Mouse (Mus musculus) erythroblast, adult 5-6 weeks (primary cell): ENCODE data around the gene Mrps27. TPM values are rescaled to one million over a fixed set of nuclear protein-coding genes. Genes with fewer than 3 reads are reported as not detected.
"Not testable (repeated sequence)": the region's sequence is repeated elsewhere in the genome, so short reads cannot be mapped to it uniquely, and the experiment has no call there.

Experiments used
- ATAC-seq: replicated peaks from 2 replicates; pipeline ENCODE4 v1.8.0; 2016; ENCODE audit warnings: moderate number of reproducible peaks, mild to moderate bottlenecking, moderate TSS enrichment, inconsistent platforms; ENCODE audit not compliant: poor library complexity, low FRiP score, severe bottlenecking
- total RNA-seq, 2 experiments: library from RNA; stranded (forward) in 1 of 2; stranded (reverse) in 1 of 2; fragments of 150-400 nt in 1 of 2; fragments of 200-764, 138-1000 nt in 1 of 2; gene quantifications; 2 replicates each; pipeline versions ENCODE4 v1.2.3 to v1.2.4; 2015 to 2017; ENCODE audit warnings: low replicate concordance in 2 of 2

The Mrps27 gene
- total RNA-seq (2015; ENCODE audit: low replicate concordance): 3.6 TPM in 1 of 2 replicates, not detected in the other
- 1.9 and 3.5 TPM in 2 replicates for total RNA-seq (2017; ENCODE audit: low replicate concordance)

DNA sequence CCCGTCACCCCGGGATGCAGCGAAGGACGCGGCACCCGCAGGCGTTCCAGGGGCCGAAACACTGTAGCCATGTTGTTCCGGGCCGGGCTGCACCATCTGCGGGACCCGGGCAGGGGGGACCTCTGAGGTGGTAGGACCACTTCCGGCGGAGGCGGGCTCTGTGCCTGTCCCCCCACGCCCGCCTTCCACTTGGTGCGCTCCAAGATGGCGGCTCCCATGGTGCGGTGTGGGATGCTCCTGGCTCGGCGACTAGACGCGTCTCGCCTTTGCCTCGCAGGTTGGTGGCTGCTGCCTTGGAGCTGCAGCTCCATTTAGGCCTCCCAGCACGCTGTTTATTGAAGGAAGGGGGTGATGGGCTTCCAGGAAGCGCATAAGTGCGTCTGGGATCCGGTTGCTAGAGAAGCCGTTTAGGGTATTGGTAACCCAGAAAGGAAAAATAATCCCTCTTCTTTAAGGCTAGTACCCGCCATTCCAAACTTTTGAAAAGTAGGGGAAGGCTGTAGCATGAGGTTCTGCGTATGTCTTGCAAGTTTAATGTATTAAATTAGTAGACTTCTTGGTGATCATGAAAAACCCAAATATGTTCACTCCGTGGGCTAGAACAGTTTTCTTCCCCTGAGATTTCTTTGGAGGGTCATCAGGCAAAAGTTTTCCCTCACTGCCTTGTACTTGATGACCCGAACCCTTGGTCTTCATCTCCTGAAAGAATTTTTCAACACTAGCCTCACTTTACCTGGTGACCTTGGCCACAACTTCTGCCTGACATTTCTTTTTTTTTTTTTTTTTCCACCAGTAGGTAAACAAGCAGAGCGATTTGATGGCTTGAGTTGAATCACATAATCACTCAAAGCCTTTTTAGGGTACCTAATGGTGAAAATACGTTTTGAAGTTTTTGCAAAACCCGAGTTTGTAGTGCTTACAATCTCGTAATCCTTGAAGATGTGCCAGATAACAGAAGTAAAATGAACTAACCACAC, at the start of gene Mrps27, which contains the start of gene Ptcd2:
Mrps27 (plus strand) TSS at position 188 of the 977 bp plus-strand sequence.
Ptcd2 (minus strand) TSS at position 107 of the 977 bp plus-strand sequence.
- ATAC-seq: peak; percentile 99

DNA sequence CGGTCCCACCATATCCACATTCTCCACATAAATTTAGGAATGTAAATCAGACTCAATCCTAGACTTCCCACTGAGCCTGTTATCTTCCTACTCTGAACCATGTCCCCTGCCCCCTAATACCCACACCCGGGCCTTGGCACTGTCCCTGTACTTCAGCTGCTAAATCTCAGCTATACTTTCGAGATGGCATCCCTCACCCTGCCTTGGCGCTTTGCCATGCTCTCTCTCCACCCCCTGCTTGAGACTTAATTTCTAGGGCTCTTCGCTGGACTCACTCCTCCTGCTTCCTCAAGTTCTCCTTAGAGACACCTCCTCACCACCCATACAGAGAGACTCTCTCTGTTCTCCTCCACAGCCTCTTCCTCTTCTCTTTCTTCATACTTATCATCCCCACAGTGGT, 44.7 kb upstream of the Mrps27 start:
- ATAC-seq: no peak

DNA sequence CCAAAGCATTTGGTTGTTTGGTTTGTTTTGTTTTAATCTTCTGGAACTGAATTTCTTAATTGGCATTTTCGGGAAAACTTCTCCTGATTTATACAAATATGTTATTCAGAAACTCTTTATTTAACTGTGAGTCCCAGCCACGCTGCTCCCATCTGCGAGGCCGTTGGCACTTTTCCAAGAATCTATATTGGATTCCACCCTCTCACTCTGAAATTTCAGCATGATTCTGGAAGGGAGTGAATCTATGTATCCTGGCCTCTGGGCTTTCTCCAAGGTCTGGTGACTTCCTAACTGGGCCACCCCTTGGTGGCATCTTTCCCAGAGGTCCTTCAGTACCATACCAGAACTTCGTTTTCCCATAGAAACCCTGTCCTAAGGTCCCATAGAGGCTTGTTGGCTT, 40.7 kb upstream of the Mrps27 start:
- no peak for ATAC-seq

DNA sequence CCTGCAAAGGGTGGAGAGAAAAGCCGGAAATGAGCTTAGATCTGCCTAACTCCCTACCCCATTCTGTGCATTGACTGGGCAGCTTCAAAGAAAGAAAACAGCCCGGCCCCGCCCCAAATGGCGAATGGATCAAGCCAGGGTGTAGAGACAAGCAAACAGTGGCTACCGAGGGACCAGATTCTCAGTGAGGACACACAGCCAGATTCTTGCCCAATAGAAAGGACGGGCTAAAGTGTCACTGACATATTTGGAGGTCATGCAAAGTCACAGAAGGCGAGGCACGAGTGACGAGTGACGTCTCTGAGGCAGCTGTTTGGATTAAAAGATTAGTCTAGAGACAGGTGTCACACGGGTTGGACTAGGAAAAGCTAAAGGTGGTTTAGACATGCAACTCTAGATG, 40.2 kb upstream of the Mrps27 start:
- no peak for ATAC-seq

DNA sequence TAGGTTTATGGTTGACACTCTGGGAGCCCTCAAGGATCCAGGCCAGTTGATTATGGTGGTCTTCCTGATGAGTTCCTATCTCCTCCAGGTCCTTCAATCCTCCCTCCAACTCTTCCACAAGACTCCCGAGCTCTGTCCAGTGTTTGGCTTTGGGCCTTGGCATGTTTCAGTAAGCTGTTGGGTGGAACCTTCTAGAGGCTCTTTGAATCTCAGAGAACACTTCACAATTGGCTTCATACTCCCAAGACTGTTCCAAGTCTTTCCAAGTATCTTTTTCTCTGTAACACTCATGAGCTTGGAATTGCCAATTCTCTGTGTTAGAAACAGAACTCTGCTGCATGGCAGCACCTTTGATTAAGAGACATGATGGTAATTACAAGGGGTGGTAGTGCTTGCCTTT, 39.4 kb upstream of the Mrps27 start:
- ATAC-seq: no peak

DNA sequence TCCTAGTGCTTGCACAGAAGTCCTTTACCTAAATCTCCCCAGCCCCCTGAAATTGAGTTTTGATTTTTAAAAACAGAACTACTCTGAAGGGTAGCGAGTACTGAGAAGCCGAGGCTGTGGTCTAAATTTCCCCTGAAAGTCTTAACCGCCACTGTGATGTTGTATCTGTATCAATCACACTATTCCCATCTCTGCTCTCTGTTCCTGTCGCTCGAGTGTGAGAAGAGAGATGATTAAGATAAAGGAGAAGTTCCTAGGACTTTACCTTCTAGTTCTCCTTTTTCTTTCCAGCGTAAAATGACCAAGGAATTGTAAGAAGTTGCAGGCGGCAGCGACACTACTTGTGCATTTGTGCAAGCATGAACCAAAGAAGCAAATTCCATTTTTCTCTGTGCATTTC, 38.4 kb upstream of the Mrps27 start:
- ATAC-seq: no peak

DNA sequence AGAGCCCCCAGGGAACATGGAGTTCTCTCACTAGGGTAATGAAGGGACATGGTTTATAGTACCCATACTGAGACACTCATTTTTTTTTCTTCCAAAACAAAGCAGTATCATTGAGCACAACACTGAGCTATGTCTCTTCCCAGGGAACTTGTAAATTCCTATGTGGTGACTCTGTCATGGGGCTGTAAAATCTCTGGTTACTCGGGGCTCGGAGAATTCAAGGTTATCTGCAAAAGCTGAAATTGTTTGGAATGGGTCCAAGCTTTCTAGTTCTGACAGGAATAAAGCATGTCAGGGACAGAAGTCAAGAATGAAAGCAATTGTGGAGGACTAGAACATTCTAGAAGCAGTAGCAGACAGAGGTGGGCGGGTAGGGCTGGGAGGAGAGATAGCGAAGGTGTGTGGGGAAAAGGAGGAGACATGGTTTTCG, 36.6 kb upstream of the Mrps27 start:
- ATAC-seq: no peak

DNA sequence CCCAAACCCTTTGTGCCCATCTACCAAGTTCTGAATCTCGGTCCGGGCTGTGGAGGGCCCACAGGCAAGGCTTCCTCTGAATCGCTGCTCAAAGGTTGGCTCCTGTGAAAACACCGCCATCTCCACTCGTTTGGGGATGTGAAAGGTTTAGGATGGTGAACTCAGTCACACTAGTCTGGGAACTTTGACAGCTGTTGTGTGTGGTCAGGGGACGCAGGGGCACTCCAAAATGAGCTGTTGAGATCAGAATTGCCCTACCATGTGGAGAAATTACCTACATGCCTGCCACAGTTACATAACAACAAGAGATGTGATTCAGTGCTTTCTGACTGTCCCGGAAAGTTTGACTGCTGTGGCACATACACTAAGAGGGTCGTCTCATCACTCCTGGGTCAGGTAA, 36.2 kb upstream of the Mrps27 start:
- ATAC-seq: no peak

DNA sequence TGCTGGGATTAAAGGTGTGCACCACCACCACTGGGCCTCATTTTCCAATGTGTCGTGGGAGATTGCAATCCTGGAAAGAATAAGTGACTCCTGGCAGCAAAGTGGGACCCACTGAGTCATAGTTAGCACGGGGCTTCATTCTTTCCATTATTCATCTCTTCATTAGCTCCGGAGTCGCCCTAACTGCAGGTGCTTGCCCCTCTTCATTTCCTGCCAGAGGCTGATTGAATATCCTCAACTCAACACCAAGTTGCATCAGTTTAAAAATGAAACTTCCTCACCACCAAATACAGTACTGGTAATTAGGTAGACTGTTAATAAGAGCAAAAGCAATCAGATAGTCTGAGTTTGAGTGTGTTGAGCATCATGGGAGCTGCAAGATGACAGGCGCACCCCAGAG, 30.5 kb upstream of the Mrps27 start:
- no peak for ATAC-seq

DNA sequence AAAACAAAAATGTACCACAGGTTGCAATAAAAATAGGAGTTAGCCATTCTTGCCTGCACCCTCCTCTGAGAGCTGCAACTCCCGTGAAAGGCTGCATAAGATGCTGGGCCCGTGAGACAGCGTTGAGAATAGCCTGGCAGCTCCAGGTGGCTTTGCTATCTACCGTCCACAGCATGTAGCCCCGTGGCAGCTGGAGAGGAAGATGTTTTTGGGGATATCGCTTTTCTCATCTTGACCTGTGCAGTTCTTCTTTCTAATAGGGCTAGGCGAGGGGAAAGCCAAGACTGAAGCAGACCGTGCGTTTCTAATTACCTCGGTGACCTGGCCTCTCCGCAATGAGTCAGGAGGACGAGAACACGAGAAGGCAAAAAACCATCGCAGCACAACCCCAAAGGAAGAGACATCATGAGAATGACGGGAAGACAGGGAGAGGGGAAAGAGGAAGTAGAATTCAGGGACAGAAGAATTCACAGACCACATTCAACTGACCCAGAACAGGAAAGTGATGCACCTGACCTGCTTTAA, 29.9 kb upstream of the Mrps27 start:
- ATAC-seq: no peak

DNA sequence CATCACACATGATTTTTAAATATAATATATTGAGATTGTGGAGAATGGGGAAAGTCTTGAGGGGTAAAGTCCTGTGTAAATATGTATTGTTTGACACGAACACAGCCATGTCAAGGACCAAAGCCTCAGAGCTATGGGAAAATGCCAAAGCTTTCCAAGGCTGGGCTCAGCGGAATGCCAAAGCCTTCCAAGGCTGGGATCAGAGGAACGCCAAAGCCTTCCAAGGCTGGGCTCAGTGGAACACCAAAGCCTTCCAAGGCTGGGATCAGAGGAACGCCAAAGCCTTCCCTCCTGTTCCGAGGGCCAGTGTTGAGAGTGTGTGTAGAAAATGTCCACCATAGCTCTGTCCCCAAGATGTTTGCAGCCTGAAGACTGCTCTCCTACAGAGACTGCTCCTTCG, 28.2 kb upstream of the Mrps27 start:
- no peak for ATAC-seq

DNA sequence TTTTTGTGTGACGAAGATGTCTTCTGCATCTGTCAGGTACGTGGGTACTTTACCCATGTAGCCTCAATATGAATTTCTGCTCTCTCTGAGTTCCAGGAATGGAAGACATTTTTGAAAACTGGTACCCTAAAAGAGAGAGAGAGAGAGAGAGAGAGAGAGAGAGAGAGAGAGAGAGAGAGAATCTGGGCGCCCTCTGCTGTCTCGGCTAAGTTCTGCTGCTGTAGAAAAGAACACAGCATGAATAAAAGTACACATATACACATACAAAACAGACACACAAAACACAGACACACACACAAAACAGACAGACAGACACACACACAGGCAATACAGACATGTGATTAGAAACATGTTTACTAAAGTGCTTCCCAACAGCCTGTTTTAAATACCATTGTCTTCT, 27.5 kb upstream of the Mrps27 start:
- ATAC-seq: no peak

DNA sequence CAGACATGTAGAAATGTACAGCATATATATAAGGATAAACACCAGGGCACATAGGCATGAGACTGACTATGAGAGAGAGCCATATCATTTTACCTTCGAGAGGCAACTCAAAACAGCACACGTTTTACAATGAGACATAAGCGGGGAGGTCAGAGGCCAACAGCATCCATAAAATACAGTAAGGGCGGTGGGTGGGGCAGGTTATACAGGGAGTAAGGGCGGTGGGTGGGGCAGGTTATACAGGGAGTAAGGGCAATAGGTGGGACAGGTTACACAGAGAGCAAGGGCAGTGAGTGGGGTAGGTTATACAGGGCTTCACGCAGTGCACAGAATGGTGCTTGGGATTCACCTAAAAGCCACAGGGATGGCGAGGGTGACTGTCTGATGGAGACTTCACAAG, 24.1 kb upstream of the Mrps27 start:
- ATAC-seq: no peak

DNA sequence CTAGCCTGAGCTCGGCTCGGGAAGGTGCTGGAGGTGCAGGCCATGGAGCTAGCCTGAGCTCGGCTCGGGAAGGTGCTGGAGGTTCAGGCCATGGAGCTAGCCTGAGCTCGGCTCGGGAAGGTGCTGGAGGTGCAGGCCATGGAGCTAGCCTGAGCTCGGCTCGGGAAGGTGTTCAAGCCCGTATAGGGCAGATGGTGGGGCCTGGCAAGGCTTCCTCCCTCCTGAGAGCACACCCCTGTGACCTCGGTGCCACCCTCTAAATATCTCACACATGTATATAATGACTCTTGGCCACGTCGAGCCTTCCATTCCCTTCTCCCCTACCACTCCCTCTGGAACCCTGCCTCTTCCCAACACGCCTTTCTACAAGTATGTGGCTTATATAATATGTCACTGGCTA, 21.7 kb upstream of the Mrps27 start:
- ATAC-seq: not testable (repeated sequence)

DNA sequence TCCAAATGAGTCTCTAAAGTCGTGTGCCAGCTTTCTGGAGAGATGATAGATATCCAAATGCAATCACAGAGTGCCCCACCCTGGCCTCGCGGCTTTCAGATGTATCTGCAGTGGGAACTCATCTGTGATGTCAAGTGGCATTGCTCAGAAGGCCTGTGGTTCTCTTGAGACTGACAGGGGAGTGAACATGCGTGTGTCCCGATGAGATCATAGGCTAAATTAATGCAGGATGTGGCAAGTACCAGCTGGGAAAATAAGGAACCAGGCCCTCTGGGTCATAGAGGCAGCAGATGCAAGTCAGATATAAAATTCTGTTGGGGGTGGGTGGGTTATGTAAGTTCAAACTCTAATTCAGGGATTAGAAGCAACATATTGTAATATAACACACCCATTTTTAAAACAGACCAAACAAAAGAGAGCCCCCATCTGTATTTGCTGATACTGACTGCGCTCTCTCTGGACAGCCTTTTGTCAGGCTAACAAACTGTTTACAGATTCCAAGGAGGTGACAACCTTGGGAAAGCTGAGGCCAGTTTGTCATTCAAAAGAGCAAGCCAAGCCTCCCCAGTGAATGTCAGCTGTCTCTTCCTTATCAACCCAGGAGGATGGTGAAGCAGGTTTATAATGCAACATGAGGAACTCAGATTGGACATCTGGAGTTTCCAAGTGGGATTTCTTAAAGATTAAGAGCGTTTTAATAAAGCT, 20.8 kb upstream of the Mrps27 start:
- no peak for ATAC-seq

DNA sequence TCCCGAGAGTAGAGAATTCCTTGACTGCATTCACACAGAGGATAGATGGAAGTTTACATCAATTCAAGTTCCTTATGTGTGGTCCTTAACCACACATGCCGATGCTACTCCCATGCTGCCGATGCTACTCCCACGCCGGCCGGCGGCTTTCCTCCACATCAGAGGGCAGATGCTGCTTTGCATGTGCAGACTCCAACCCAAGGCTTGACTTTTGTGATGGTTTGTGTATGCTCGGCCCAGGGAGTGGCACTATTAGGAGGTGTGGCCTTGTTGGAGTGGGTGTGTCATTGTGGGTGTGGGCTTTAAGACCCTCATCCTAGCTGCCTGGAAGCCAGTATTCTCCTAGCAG, 20.3 kb upstream of the Mrps27 start:
- not testable (repeated sequence) for ATAC-seq

DNA sequence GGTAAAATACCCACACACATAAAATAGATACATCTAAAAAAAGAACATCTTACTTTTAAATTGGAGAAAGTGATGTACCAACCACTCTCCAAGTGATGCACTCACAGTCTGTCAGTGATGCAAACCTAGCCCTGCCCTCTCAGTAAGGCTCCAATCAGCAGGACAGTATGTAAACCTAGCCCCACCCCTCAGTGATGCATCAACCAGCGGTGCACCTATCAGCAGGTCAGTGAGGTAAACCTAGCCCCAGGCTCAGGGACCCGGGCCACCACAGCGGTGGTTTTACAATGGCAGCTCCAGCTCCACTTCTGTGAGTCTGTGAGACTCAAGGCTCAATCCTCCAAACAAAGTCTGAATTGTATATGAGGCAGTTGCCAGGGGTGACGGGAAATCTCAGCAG, 13.3 kb upstream of the Mrps27 start:
- no peak for ATAC-seq

DNA sequence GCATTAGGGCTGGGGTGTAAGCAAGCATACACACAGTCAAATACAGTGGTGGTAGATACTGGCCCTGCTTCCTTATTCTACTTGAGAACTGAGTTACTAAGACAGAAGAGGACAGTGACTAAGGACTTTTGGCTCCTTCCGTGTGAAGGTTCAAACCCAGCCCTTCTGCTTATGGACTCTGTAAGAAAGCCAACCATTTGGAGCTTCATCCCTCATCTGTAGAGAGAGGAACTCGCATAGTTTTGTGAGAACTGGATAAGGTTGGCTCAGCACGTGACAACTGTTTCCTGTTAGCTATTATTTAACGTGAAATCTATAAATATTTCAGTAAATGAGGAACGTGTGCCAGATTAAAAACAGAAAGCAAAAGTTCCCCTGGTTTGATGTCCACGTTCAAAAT, 7.1 kb upstream of the Mrps27 start:
- ATAC-seq: no peak

DNA sequence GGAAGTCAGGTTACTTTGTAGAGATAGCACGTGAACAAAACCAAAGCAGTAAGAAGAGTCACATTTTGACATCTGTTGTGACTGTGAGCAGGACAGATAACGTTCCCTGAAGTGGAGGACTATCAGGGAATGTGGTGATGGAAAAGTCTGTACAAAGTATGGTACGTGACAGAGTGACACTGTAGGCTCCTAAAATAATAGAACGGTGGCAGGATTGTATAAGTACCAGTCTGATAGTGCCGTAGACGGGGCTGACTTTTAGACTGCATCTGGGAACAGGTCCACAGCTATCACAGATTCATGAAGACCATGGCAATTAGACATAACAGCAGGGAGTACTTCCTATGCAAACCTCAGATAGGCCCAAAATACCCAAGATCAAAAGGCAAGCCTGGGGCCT, 3.1 kb upstream of the Mrps27 start:
- no peak for ATAC-seq

DNA sequence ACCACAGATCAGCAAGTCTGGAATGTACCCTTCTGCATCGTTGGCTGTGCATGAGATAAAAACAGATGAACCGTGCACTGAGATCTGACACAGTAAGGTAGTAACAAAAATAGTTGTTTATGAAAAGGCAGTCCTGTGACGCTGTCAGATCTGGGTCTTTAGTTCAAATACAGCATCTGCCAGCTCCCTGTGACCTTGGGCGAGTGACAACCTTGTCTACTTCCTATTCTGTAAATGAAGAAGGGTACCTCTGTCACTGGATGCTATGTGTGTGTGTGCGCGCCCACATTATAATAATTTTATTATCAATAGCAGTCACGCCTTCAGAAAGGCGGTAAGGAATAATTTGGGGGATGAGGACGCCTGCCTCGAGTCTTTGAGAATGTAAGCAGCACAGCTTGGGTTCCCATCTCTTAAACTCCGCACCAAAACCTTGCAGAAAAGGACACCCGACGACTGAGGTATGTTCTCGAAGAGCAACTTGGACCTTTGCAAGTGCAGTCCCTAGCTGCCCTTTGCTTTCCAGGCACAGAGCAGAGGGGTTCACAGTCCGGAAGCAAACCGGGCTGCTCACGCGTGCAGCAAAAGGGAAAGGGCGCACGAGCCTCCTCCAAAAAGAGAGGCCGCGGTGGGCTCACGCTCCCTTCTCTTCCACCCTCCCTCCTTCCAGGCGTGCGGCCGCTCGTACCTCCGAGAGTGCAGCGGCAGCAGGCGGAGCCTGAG, 549 bp upstream of the Mrps27 start:
- peak; percentile 9; the same call in 1 of the 2 replicates for ATAC-seq
